Mouse (Mus musculus): ENCODE measurements around the gene 1700113H08Rik. TPM values are rescaled to one million over a fixed set of nuclear protein-coding genes. Genes with fewer than 3 reads are reported as not detected.

Gene 1700113H08Rik
- polyA plus RNA-seq, 1 experiment: not detected

DNA sequence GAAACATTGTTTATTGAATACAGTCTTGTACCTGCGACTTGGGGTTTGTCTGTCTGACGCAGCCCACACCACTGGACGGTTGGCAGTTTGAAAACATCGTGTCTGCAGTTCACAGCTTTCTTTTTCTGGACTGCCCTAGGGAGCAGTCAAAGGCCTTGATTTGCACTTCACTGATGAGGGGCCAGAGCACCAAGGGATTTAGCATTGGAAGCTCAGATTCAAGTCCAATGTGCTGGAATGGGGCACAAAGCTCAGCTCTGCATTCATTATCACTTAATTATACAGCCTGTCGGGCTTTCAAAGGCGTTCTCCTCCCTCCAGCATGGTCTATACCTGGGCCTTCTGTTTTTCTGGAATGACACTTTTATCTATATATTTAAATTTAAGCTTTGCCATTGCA, 11.4 kb upstream of the 1700113H08Rik start:
- TF ChIP-seq GATA1 (IDR thresholded peaks at IDR 0.05; ENCODE audit: low read length): no peak

DNA sequence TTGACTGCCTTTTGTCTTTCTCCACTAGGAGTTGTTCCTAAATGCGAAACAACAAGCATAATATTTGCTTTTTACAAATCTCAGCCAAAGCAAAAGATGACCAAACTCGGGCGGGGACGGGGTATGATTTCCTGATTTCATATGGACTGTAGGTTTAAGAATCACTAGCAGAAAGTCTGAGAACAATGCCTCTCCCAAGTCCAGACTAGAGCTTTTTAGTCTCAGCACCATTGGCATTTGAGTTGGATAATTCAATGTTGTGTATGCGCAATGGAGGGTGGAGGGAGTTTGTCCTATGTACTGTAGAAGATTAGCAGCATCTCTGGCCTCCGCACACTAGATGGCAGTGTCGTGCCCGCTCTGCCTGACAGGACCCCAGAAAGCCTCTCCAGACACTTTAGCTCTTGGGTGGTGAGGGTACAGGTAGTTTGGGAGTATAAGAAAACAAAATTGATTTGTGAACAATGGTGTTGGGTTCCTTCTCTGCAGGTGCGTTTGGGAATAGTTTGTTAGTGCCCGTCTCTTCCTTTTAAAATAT, 10.8 kb upstream of the 1700113H08Rik start:
- no peak for TF ChIP-seq GATA1 (IDR thresholded peaks at IDR 0.05; ENCODE audit: low read length)

DNA sequence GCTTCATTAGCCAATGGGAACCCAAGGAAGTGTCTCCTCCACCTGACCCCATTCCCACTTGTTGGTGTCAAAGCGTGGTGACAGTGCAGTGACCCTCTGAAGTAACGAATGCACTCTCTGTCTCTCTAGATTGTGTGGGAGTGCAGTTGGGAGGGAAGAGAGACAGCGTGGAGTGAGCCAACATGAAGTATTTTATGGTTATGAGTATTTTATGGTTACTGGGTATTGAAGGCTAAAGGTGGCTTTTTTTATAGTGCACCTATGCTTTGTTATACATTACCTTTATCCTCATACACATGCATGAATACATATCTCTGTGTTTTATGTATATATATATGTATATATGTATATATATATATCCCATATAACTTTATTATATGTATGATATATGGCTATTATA, 8.7 kb upstream of the 1700113H08Rik start:
- TF ChIP-seq GATA1 (IDR thresholded peaks at IDR 0.05; ENCODE audit: low read length): no peak

DNA sequence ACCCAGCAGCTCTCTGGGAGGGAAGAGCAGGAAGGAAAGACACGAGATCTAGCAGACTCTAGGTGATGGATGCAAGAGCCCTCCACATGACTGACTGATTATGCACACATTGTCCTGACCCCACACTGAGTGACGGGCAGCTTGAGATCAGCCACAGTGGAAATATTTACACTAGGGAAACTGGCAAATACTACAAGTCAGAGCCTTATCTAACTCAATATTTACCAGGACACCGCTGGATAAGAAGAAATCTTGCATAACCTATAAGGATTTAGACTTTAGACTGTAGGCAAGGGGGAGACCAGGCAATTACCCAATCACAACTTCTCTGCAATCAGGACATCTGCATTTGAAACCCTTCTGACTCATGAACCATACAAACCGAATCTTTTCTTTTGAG, 6.1 kb upstream of the 1700113H08Rik start:
- no peak for TF ChIP-seq GATA1 (IDR thresholded peaks at IDR 0.05; ENCODE audit: low read length)

DNA sequence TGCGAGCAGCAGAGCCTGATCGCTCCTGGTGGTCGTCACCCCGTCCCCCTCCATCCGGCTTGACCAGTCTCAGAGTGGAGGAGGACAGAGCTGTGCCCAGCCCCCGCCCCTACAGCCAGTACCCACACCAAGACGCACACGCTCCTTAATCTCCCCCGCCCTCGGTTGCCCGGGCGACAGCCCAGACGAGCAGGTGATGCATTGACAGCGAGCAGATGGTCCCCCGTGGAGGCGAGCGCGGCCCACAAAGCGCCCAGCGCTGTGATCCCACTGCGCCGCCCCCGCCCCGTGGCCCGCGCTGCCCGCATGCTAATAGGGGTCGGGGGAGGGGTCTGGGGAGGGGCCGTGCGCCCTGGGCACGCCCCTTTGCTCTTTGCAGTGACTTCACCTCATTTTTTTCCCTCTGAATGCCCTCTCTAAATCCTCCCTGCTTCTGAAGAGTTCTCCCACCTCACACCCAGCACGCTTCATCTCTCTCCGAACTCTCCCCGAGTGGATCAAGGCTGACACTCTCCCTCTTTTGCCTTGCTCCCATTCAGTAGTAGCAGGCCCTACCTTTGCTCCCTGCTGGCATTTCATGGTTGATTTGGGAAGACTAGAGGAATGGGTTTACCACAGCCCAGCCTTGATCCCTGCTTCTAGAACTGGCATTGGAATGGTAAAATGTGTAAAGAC, 543 bp downstream of the 1700113H08Rik start:
- TF ChIP-seq GATA1 (IDR thresholded peaks at IDR 0.05; ENCODE audit: low read length): no peak

DNA sequence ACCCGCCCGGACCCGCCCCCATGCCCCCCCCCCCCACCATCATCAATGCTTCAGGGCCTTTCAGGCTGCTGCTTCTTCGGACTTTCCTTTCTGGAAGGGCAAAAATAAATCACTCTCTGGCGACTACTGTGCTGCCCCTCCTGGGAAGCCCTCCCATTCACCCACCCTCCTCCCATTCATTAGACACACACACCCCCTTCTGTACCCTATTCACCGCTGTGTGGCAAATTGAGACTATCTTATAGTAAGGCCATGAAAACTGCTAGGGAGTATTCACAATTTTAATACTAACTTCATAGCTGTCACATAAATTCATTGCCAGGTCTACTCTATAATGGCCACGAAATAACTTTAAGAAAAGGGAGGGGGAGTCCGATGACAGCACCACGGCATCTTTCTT, 1.1 kb downstream of the 1700113H08Rik start:
- TF ChIP-seq GATA1 (IDR thresholded peaks at IDR 0.05; ENCODE audit: low read length): no peak

DNA sequence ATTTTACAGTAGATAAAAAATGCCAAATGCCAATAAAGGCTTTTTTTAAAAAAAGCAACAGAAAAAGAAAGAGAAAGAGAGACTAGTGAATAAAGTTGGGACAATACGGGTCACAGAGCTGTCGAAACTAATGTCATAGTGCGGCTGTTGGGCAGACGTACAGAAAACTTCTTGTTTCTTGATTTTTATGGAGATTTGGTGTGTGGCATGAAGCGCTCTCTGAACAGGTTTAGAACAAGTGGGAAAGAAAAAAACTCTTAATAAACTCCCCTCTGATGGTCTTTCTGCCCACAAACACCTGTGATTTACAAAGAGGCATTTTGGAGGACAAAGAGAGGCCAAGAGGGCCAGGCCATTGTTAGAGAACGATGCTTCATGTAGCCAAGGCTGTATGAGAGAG, 1.6 kb downstream of the 1700113H08Rik start:
- TF ChIP-seq GATA1 (IDR thresholded peaks at IDR 0.05; ENCODE audit: low read length): no peak

DNA sequence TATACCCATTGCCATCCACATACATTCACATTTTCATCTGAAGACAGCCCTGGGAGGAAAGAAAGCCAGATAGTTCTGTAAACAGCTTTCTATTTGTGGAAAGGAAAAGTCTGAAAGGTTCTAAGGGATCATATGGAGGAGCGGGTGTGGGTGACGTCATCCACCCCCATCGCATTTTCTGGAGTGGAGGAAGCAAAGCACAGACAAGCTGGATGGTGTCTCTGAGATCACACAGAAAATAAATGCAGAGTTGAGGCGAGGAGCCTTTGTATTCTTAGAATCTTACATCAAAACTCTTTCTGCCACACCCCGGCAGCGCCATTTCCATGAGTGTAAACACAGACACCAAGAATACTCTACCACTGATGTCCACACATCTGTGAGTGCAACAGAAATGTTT, 26.4 kb downstream of the 1700113H08Rik start:
- no peak for TF ChIP-seq GATA1 (IDR thresholded peaks at IDR 0.05; ENCODE audit: low read length)

DNA sequence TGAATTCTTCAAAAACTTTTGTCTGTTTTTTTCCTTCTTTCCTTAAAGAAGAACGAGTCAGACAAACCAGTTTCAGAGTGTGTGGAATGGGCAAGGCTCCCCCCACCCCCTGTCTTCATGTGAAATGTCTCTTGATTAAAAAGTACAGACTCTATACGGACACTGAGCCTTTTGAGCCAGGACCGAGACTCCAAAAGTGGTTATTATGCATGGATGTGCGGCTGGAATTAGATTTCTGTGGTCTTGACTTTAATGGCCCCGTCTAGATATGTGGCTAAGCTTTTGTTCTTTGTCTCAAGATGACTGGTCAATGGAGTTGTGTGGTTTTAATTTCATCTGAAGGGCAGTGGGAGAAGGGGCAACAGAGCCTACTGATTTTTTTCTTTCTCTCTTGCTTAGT, 29.8 kb downstream of the 1700113H08Rik start:
- no peak for TF ChIP-seq GATA1 (IDR thresholded peaks at IDR 0.05; ENCODE audit: low read length)

DNA sequence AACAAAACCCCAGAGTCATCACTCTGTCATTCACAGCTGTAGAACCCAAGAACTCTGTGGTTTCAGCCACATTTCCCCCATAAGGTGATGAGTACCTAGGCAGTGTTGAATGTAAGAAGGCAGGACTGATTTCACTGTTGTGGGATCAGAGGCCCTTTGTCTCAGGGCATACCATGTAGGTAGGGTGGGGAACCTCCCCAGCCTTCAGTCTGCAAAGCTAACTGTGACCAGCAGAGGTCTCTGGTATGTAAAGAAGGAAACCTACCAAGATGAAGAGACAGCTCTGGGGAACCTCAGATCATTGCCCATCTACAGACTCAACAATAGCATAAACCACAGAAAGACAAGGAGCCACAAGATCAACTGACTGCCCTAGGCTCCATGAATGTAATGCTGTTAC, 36.4 kb downstream of the 1700113H08Rik start:
- TF ChIP-seq GATA1 (IDR thresholded peaks at IDR 0.05; ENCODE audit: low read length): no peak

DNA sequence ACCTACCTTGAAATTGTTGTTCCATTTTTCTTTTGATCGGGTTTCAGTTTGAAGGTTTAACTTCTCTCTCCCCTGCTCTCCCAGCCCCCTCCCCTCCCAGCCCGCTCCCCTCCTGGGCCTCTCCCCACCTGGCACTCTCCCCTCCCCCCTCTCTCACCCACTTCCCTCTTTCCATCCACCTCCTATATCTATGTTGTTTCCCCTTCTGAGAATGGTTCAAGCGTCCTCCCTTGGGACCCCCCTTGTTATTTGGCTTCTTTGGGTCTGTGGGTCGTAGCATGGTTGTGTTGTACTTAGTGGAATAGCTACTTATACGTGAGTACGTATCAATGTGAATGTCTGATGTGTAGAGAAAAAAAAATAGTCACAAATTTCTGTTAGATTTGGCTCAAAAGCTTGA, 40.9 kb downstream of the 1700113H08Rik start:
- no peak for TF ChIP-seq GATA1 (IDR thresholded peaks at IDR 0.05; ENCODE audit: low read length)

DNA sequence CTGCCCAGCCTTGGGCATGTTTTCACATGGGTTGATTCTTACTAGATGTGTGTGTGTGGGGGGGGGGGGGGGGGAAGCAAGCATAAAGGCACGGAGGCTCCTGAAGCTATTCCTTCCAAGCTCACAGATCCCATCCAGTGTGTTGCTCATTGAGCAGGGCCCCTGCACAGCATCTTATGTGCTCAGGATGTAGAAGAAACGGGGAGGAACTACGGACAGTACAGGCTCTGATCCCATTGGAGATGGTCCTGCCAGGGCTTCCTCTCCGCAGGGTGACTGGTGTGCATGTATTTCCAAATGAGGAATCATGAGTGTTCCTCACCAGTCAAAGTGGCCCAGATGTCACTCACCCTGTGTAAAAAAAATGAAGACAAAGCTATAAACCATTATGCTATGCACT, 42.8 kb downstream of the 1700113H08Rik start:
- TF ChIP-seq GATA1 (IDR thresholded peaks at IDR 0.05; ENCODE audit: low read length): no peak

DNA sequence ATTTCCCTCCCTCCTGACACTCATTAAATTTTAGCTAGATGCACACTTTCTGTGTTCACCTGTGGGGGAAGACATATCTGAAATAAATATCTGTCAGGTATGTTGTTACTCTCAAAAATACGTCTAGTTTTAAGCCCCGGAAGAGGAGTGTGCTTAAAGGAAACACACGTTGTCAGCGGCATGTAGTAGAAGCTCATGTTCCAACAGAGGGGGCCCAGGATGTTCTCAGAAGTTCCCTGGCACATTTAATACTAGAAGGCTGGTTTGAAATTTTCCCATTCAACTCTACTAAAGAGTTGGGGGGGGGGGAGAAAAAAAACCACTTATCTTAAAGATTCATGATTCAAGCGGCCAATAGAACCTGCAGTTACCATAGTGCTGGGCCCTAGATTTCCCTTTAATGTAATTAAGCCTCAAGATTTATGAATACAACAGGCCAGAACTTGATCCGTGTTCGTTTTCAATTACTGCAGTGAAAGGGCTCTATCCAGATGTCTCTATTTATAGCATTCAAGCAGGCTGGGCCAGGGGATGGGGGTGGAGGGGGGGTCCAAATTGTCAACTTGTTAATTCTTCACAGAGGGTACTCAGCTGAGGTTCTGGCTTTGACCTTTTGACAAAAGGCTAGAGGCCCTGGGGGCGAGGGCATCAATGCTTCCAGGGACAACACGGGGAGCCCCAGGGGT, 43.6 kb downstream of the 1700113H08Rik start:
- no peak for TF ChIP-seq GATA1 (IDR thresholded peaks at IDR 0.05; ENCODE audit: low read length)

DNA sequence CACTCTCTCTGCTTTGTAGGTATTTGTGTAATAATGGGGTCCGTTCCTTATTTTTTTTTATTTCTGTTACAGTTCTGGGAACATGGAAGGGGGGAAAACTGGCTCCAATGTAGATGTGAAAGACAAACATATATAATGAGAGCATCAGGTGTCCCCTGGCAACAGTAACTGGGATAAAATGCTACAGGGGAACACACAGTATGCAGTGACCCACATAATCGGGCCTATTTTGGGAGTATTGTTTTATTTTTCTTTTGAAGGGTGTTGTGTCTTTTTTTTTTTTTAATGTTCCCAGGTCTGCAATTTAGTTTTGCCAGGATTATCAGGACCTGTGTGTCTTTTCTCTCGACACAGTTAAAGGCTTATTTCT, 44.1 kb downstream of the 1700113H08Rik start:
- TF ChIP-seq GATA1 (IDR thresholded peaks at IDR 0.05; ENCODE audit: low read length): no peak

DNA sequence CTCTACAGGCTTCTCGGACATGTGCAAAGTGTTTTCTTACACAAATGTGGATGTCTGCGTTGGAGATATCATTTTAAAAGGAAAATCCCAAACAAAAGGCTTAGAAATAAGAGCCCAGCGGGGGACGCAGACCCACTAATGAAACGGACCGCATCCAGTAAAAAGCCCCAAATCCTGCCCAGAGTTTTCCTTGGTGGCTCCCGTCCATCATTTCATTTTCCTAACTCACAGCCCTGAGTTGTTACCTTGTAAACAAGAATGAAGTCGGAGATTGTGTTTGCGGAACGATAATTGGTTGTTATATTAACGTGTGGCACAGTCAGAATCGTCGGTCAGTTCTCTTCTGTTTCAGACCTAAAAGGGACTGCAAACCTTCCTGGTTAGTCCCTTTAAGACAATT, 44.6 kb downstream of the 1700113H08Rik start:
- no peak for TF ChIP-seq GATA1 (IDR thresholded peaks at IDR 0.05; ENCODE audit: low read length)

DNA sequence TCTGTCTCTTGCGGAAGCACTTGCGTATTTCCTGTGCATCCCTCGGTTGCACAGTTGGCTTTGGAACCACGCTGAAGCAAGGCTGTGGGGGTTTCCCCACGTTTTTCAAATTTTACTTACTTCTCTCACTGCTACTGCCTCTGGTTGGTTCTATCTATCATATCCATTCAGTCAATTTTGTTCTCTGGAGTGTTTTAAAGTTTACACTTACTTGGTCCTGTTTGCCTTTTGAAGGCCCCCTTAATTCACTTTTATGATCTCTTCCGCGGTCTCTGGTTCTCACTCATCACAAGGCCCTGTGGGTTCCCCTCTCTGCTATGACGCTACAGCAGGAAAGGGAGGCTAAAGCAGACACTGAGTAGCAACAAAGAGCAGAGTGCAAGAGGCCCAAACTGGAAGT, 45.4 kb downstream of the 1700113H08Rik start:
- TF ChIP-seq GATA1 (IDR thresholded peaks at IDR 0.05; ENCODE audit: low read length): no peak

All from G1E-ER4 (cell line).